ENCODE assay signal across 8 mouse cellular contexts in the genomic region with DNA sequence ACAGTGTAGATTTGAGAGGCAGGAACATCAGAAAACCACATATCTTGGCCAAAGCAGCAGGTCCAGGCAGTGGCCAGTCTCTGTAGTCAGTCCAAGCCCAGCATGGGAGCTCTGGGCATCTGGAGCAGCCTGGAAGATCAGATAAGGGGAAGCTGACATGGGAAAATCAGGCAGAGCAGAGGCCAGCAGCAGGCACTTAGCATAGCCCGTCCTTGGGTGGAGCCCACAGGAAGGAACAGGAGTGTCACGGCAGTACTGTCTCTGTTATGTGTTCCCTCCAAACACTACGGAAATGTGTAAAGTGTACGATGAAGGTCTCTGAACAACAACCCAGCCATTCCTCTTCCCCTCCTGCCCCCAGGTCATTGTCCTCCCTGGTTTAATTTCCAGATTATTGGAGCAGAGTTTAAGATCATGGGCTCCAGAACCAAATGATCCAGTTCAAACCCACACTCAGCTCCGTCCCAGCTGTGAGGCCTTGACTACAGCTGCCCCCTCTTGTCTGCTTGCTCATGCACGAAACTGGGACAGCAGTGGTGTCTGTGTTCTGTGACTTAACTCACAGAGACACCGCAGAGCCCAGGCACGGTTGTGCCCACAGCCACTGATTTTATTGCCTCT.
A peak's percentile ranks its signal among the peaks of the same experiment; 100 is the strongest.
DNase-seq lines count a peak whose midpoint lies in the region; ATAC-seq and TF ChIP-seq lines count a peak whose summit lies in the region.
"Had no signal": no experiment of that assay in that cellular context is flagged by ENCODE, and none has a peak within 500 bp of the region (broad histone marks: within the 10 kb centered on the region; RNA-seq: fewer than 3 reads in every experiment).

No protein-coding gene starts in this region.

- intact Hi-C loops in left cerebral cortex, postnatal 25 days (cut with DNase I): no loop called here

- WGBS in hindbrain, postnatal 0 days: 58% methylated on average over 8 of the region's 8 CpGs
- WGBS in lung, embryonic 14.5 days: 60% methylated on average over 8 of the region's 8 CpGs
- 92% methylated on average over 8 of the region's 8 CpGs for WGBS in forebrain, embryonic 16.5 days

- no peaks in the 10 kb centered on the region for H3K9me3 ChIP-seq in hindbrain, postnatal 0 days (ENCODE audit: low read length)
- no peaks in the 10 kb centered on the region for H3K9me3 ChIP-seq in lung, embryonic 14.5 days (ENCODE audit: low read depth, low read length)
- no peaks in the 10 kb centered on the region for H3K9me3 ChIP-seq in forebrain, embryonic 16.5 days (ENCODE audit: control insufficient read depth, low read length)

- TF ChIP-seq POLR2A in bone marrow macrophage, adult 2 months (IDR thresholded peaks at IDR 0.05; ENCODE audit: borderline replicate concordance, low read depth, low read length): no peak

- H3K4me2 ChIP-seq in hindbrain, postnatal 0 days (ENCODE audit: low read depth, low read length): no peak overlapping the region
- H3K4me2 ChIP-seq in lung, embryonic 14.5 days: no peak overlapping the region
- no peak overlapping the region for H3K4me2 ChIP-seq in forebrain, embryonic 16.5 days (ENCODE audit: low read length)

- no peak overlapping the region for H3K9ac ChIP-seq in hindbrain, postnatal 0 days (replicated peaks; ENCODE audit: low read length)
- H3K9ac ChIP-seq in lung, embryonic 14.5 days: no peak overlapping the region
- no peak overlapping the region for H3K9ac ChIP-seq in forebrain, embryonic 16.5 days (replicated peaks; ENCODE audit: low read depth, low read length)

- DNase-seq in adrenal gland, adult 8-10 months: peak; percentile 41
- no peak for DNase-seq in hindbrain, postnatal 0 days (ENCODE audit: low spot score)
- DNase-seq in lung, embryonic 14.5 days: peak; percentile 49
- DNase-seq in cerebellum, postnatal 25 days: no peak
- no peak for DNase-seq in left cerebral cortex, postnatal 25 days (ENCODE audit: low spot score in 2 of 2)

- H3K4me1 ChIP-seq in bone marrow macrophage, adult 2 months (ENCODE audit: control insufficient read depth, insufficient read depth, low read length): peaks cover 16% of the 10 kb centered on the region
- H3K4me1 ChIP-seq in hindbrain, postnatal 0 days (ENCODE audit: insufficient read depth, low read length): no peaks in the 10 kb centered on the region
- no peaks in the 10 kb centered on the region for H3K4me1 ChIP-seq in lung, embryonic 14.5 days (ENCODE audit: insufficient read depth)
- H3K4me1 ChIP-seq in forebrain, embryonic 16.5 days (replicated peaks; ENCODE audit: control insufficient read depth, insufficient read depth, low read length): no peaks in the 10 kb centered on the region

- peak; percentile 45; the same call in 1 of the 2 replicates for ATAC-seq in hindbrain, postnatal 0 days
- peak; percentile 69 for ATAC-seq in lung, embryonic 14.5 days (ENCODE audit: insufficient read depth)
- no peak for ATAC-seq in forebrain, embryonic 16.5 days

- no peaks in the 10 kb centered on the region for H3K27me3 ChIP-seq in hindbrain, postnatal 0 days (ENCODE audit: insufficient read depth, low read length)
- H3K27me3 ChIP-seq in lung, embryonic 14.5 days (ENCODE audit: insufficient read depth, low read length): no peaks in the 10 kb centered on the region
- no peaks in the 10 kb centered on the region for H3K27me3 ChIP-seq in forebrain, embryonic 16.5 days (replicated peaks; ENCODE audit: control insufficient read depth, insufficient read depth, low read length)

- no peak for TF ChIP-seq CTCF in bone marrow macrophage, adult 2 months (IDR thresholded peaks at IDR 0.05; ENCODE audit: low read depth, low read length)
- no peak for TF ChIP-seq CTCF in hindbrain, postnatal 0 days (IDR thresholded peaks at IDR 0.05; ENCODE audit: low read depth)
- TF ChIP-seq CTCF in lung, embryonic 14.5 days (IDR thresholded peaks at IDR 0.05; ENCODE audit: low read depth): no peak

- 0 out of 2 replicates have a peak overlapping the region, but pooled peaks have one; percentile 72 for H3K27ac ChIP-seq in bone marrow macrophage, adult 2 months (ENCODE audit: insufficient read depth, low read depth, low read length)
- peak overlapping the region; percentile 32; the same call in 1 of the 2 replicates for H3K27ac ChIP-seq in hindbrain, postnatal 0 days
- peak overlapping the region; percentile 70; the same call in 1 of the 2 replicates for H3K27ac ChIP-seq in lung, embryonic 14.5 days (ENCODE audit: low read depth)
- H3K27ac ChIP-seq in forebrain, embryonic 16.5 days (ENCODE audit: low read length): no peak overlapping the region

- H3K4me3 ChIP-seq in bone marrow macrophage, adult 2 months (ENCODE audit: insufficient read depth, low read length): no peak overlapping the region
- H3K4me3 ChIP-seq in hindbrain, postnatal 0 days (ENCODE audit: low read length): no peak overlapping the region
- H3K4me3 ChIP-seq in lung, embryonic 14.5 days (ENCODE audit: low read depth, low read length): no peak overlapping the region
- no peak overlapping the region for H3K4me3 ChIP-seq in forebrain, embryonic 16.5 days (replicated peaks; ENCODE audit: low read length)
- H3K4me3 ChIP-seq: myocyte had no signal

- no peaks in the 10 kb centered on the region for H3K36me3 ChIP-seq in hindbrain, postnatal 0 days (ENCODE audit: insufficient read depth, low read length)
- H3K36me3 ChIP-seq in lung, embryonic 14.5 days (ENCODE audit: insufficient read depth): no peaks in the 10 kb centered on the region
- H3K36me3 ChIP-seq in forebrain, embryonic 16.5 days (ENCODE audit: control insufficient read depth, insufficient read depth): no peaks in the 10 kb centered on the region

Comparison
In these comparisons a context has a peak if more than half of its experiments do, and no peak if none do; other contexts are left out.
1. DNase-seq: peak in adrenal gland, adult 8-10 months (single experiment) and lung, embryonic 14.5 days (single experiment); none in hindbrain, postnatal 0 days (single experiment), cerebellum, postnatal 25 days (0 of 2) and left cerebral cortex, postnatal 25 days (0 of 2).